24 mouse cellular contexts compared by ENCODE assay signal in genomic region chr2:65311250-65311649, GRCm38 (mm10). TPM values are rescaled to one million over a fixed set of nuclear protein-coding genes. Genes with fewer than 3 reads are reported as not detected.
"Had no signal": no experiment of that assay in that cellular context is flagged by ENCODE, and none has a peak within 500 bp of the region (broad histone marks: within the 10 kb centered on the region; RNA-seq: fewer than 3 reads in every experiment).

No protein-coding gene starts in this region.

- H3K9ac ChIP-seq: liver, embryonic 12.5 days; liver, embryonic 14.5 days; lung, embryonic 14.5 days; midbrain, embryonic 15.5 days; neural tube, embryonic 13.5 days; neural tube, embryonic 15.5 days had no signal

- H3K27me3 ChIP-seq: liver, embryonic 12.5 days; midbrain, embryonic 15.5 days; neural tube, embryonic 13.5 days; neural tube, embryonic 15.5 days had no signal

- ATAC-seq: liver, embryonic 12.5 days; midbrain, embryonic 15.5 days had no signal

- H3K4me2 ChIP-seq: liver, embryonic 12.5 days; lung, embryonic 14.5 days; midbrain, embryonic 15.5 days; neural tube, embryonic 13.5 days; neural tube, embryonic 15.5 days had no signal

- H3K4me1 ChIP-seq: liver, embryonic 12.5 days; midbrain, embryonic 10.5 days; midbrain, embryonic 15.5 days; neural tube, embryonic 13.5 days; neural tube, embryonic 15.5 days had no signal

- DNase-seq: lung, adult 18-20 months; lung, embryonic 14.5 days; lung, postnatal 10 days; lung, postnatal 4 days; right cerebral cortex, adult 18-20 months; right cerebral cortex, postnatal 25 days; right cerebral cortex, postnatal 4 days; spleen, adult 18-20 months; thymus, adult 18-20 months; thymus, postnatal 14 days; thymus, postnatal 36 days had no signal

- H3K9me3 ChIP-seq: liver, embryonic 12.5 days; midbrain, embryonic 10.5 days; midbrain, embryonic 15.5 days; neural tube, embryonic 13.5 days; neural tube, embryonic 15.5 days had no signal

- H3K27ac ChIP-seq: liver, embryonic 12.5 days; liver, embryonic 14.5 days; midbrain, embryonic 10.5 days; midbrain, embryonic 15.5 days; neural tube, embryonic 13.5 days; neural tube, embryonic 15.5 days had no signal

- H3K4me3 ChIP-seq: liver, embryonic 12.5 days; midbrain, embryonic 10.5 days; midbrain, embryonic 15.5 days; myocyte; neural tube, embryonic 13.5 days; neural tube, embryonic 15.5 days had no signal

- H3K36me3 ChIP-seq: liver, embryonic 12.5 days; midbrain, embryonic 10.5 days; midbrain, embryonic 15.5 days; neural tube, embryonic 13.5 days; neural tube, embryonic 15.5 days had no signal

RNA-seq across cellular contexts. Expression of gene Slc38a11, which starts 52.6 kb away (rescaled TPM):
- total RNA-seq: megakaryocyte, adult 5-6 weeks; megakaryocyte-erythroid progenitor cell, adult 5-6 weeks had no signal
- polyA plus RNA-seq: liver, adult 2 months; liver, embryonic 12.5 days; liver, embryonic 14.5 days; lung, embryonic 14.5 days; lung, embryonic 16.5 days; myocyte; stomach, embryonic 14.5 days; thymus, postnatal 0 days had no signal
